Mouse (Mus musculus) intestine, embryonic 16.5 days (tissue): ENCODE measurements around the gene Odf3l2. TPM values are rescaled to one million over a fixed set of nuclear protein-coding genes. Genes with fewer than 3 reads are reported as not detected.
A peak's percentile ranks its signal among the peaks of the same experiment; 100 is the strongest.

Experiments used
- ATAC-seq: fragments of 200-750 bp; cut with Nextera tagmentation; 2 replicates; pipeline ENCODE4 v1.8.0; 2017; ENCODE audit warnings: moderate TSS enrichment, moderate library complexity
- H3K27ac ChIP-seq: fragments of 300-500 bp; sonication (generic); 2 replicates; pipeline ENCODE4 v1.5.1; 2014; ENCODE audit warnings: mild to moderate bottlenecking, low read length
- H3K27me3 ChIP-seq: fragments of 300-500 bp; sonication (generic); replicated peaks from 2 replicates; pipeline ENCODE4 v1.6.1; 2014; ENCODE audit warnings: low read length, control low read depth, mixed read lengths; ENCODE audit not compliant: control insufficient read depth, insufficient read depth
- H3K36me3 ChIP-seq: fragments of 300-500 bp; sonication (generic); 2 replicates; pipeline ENCODE4 v1.6.1; 2014; ENCODE audit warnings: low read length, control low read depth; ENCODE audit not compliant: control insufficient read depth, insufficient read depth
- H3K4me1 ChIP-seq: fragments of 300-500 bp; sonication (generic); 2 replicates; pipeline ENCODE4 v1.6.1; 2014; ENCODE audit warnings: low read length, control low read depth, mixed read lengths; ENCODE audit not compliant: control insufficient read depth, insufficient read depth
- H3K4me2 ChIP-seq: fragments of 300-500 bp; sonication (generic); 2 replicates; pipeline ENCODE4 v1.6.1; 2014; ENCODE audit warnings: low read depth, low read length, control low read depth
- H3K4me3 ChIP-seq: fragments of 300-500 bp; sonication (generic); 2 replicates; pipeline ENCODE4 v1.5.1; 2014; ENCODE audit warnings: mild to moderate bottlenecking, low read length
- H3K9ac ChIP-seq: fragments of 300-500 bp; sonication (generic); 2 replicates; pipeline ENCODE4 v1.6.1; 2014; ENCODE audit warnings: low read depth, low read length
- H3K9me3 ChIP-seq: fragments of 300-500 bp; sonication (generic); 2 replicates; pipeline ENCODE4 v1.6.1; 2016; ENCODE audit warnings: low read length, control low read depth; ENCODE audit not compliant: control insufficient read depth
- WGBS: fragments of 180-500 bp; shearing (Covaris S2); extraction: QIAGEN DNeasy Blood & Tissue Kit; methylation state at CpG from one replicate; pipeline ENCODE4 v1.1.7; 2014; 5-methylcytosine and 5-hydroxymethylcytosine counted together
- polyA plus RNA-seq: library from polyadenylated mRNA; unstranded; fragments of >200 nt; fragmentation: Nextera tagmentation; extraction: Ambion mirVana; gene quantifications from 2 replicates; pipeline ENCODE4 v1.2.1, GENCODE M21; 2015

The Odf3l2 gene
- polyA plus RNA-seq, 1 experiment from 2014 or later, result not detected

- WGBS, result 88% methylated on average over 3 of the region's 3 CpGs
- no peak overlapping the region for H3K9ac ChIP-seq
These were observed 27.5 kb upstream of the Odf3l2 start for GRCm38 (mm10) chr10:79673054-79673453.

GRCm38 (mm10) chr10:79672088-79672455, 26.5 kb upstream of the Odf3l2 start:
- Histone ChIP-seq H3K9ac (no peak overlapping the region), H3K4me2 (no peak overlapping the region), H3K27ac (no peak overlapping the region), H3K9me3 (no peaks in the 10 kb centered on the region), H3K36me3 (no peaks in the 10 kb centered on the region), H3K27me3 (no peaks in the 10 kb centered on the region), H3K4me1 (peaks cover 12% of the 10 kb centered on the region), H3K4me3 (no peak overlapping the region)
- 52% methylated on average over 3 of the region's 3 CpGs for WGBS
- ATAC-seq, result no peak

More at GRCm38 (mm10) chr10:79673054-79673453, 27.5 kb upstream of the Odf3l2 start:
- Histone ChIP-seq H3K27me3 (no peaks in the 10 kb centered on the region), H3K27ac (no peak overlapping the region), H3K36me3 (no peaks in the 10 kb centered on the region), H3K9me3 (no peaks in the 10 kb centered on the region), H3K4me3 (no peak overlapping the region), H3K4me1 (peaks cover 12% of the 10 kb centered on the region), H3K4me2 (no peak overlapping the region)
- ATAC-seq, result no peak

DNA sequence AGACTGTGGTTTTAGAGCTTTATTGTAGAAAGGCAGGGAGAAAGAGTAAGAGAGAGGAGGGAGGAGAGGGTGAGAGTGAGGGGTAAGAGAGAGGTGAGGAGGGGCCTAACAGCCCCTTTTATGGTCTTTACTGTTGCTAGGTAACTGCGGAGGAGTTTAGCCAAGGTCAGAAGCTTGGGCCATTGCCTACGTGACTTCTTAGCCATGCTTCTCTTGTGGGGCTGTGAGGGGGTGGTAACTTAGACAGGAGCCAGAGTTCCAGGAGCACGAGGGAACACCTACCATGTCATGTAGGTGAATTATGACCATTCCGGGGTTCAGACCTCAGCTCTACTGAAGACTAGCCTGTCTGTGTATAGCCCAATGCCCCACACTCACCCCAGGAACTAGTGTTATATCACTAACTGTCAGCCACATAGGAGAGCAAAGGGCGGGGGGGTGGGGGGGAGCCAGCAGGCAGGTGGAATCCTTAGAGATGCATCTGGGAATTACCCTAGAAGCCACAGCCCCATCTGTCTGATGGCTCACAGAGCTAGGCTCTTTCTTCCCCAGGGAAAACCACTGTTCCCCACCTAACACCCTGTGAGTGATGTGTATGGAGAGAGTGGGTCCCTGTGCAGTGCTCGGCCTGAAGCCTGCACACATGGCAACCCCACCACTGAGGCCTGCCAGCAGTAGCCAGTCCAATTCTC, 26.0 kb upstream of the Odf3l2 start:
- 45% methylated on average over 6 of the region's 6 CpGs for WGBS
- H3K4me3 ChIP-seq, result no peak overlapping the region
- H3K27me3 ChIP-seq, result no peaks in the 10 kb centered on the region
- no peak overlapping the region; the same call in 1 of the 2 replicates for H3K9ac ChIP-seq
- H3K4me2 ChIP-seq, result peak overlapping the region; percentile 91; the same call in 1 of the 2 replicates
- no peaks in the 10 kb centered on the region for H3K36me3 ChIP-seq
- no peak for ATAC-seq
- no peak overlapping the region for H3K27ac ChIP-seq
- peaks cover 12% of the 10 kb centered on the region for H3K4me1 ChIP-seq
- H3K9me3 ChIP-seq, result no peaks in the 10 kb centered on the region

GRCm38 (mm10) chr10:79670071-79670888, 24.7 kb upstream of the Odf3l2 start:
- H3K9ac ChIP-seq, result peak overlapping the region; percentile 90
- peak; percentile 35 for ATAC-seq
- WGBS, result 31% methylated on average over 15 of the region's 15 CpGs

GRCm38 (mm10) chr10:79669576-79670057, 24.1 kb upstream of the Odf3l2 start:
- ATAC-seq, result peak; percentile 68
- H3K27ac ChIP-seq, result peak overlapping the region; percentile 92

More at GRCm38 (mm10) chr10:79670071-79670888, 24.7 kb upstream of the Odf3l2 start:
- Histone ChIP-seq H3K9me3 (no peaks in the 10 kb centered on the region), H3K4me3 (peak overlapping the region; percentile 93), H3K4me2 (peak overlapping the region; percentile 91), H3K36me3 (no peaks in the 10 kb centered on the region), H3K4me1 (peaks cover 12% of the 10 kb centered on the region), H3K27ac (peak overlapping the region; percentile 92), H3K27me3 (no peaks in the 10 kb centered on the region)

GRCm38 (mm10) chr10:79668771-79669575, 23.4 kb upstream of the Odf3l2 start, which contains the start of gene Tpgs1:
TSS of gene Tpgs1 (plus strand) at chr10:79669369.
- H3K4me2 ChIP-seq, result peak within 1 kb of the TSS; percentile 91
- no peaks in the 10 kb centered on the region for H3K36me3 ChIP-seq
- no peaks in the 10 kb centered on the region for H3K9me3 ChIP-seq
- under 1% methylated on average over 45 of the region's 45 CpGs for WGBS
- no peaks in the 10 kb centered on the region for H3K27me3 ChIP-seq
- peak within 1 kb of the TSS; percentile 90 for H3K9ac ChIP-seq
- peak within 1 kb of the TSS; percentile 93 for H3K4me3 ChIP-seq
- peak within 1 kb of the TSS; percentile 92 for H3K27ac ChIP-seq
- peak; percentile 81 for ATAC-seq
- peaks cover 12% of the 10 kb centered on the region for H3K4me1 ChIP-seq

More at GRCm38 (mm10) chr10:79669576-79670057, 24.1 kb upstream of the Odf3l2 start:
- WGBS, result 0% methylated on average over 47 of the region's 47 CpGs
- Histone ChIP-seq H3K36me3 (no peaks in the 10 kb centered on the region), H3K4me3 (peak overlapping the region; percentile 93), H3K9ac (peak overlapping the region; percentile 90), H3K4me1 (peaks cover 12% of the 10 kb centered on the region), H3K4me2 (peak overlapping the region; percentile 91), H3K9me3 (no peaks in the 10 kb centered on the region), H3K27me3 (no peaks in the 10 kb centered on the region)

- 82% methylated on average over 5 of the region's 5 CpGs for WGBS
- Histone ChIP-seq H3K9me3 (no peaks in the 10 kb centered on the region), H3K4me1 (peaks cover 12% of the 10 kb centered on the region), H3K36me3 (no peaks in the 10 kb centered on the region), H3K4me2 (no peak overlapping the region), H3K27ac (no peak overlapping the region), H3K4me3 (no peak overlapping the region), H3K9ac (no peak overlapping the region), H3K27me3 (no peaks in the 10 kb centered on the region)
- no peak for ATAC-seq
These were observed 22.5 kb upstream of the Odf3l2 start for GRCm38 (mm10) chr10:79668076-79668475.

DNA sequence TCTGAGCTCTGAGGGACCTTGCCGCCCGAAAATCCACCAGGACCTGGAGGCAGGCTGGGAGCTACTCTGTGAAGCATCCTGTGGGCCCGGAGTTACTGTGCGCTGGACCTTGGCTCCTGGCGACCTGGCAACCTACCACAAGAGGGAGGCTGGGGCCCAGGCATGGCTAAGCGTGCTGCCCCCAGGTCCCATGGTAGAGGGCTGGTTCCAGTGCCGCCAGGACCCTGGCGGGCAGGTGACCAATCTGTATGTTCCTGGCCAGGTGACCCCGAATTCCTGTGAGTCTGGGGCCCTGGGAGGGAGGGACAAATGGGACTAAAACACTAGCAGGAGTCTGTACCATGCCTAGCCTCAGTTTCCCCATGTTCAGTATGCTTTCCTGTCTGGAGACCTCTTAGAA, 21.0 kb upstream of the Odf3l2 start:
- H3K27me3 ChIP-seq, result no peaks in the 10 kb centered on the region
- H3K9me3 ChIP-seq, result no peaks in the 10 kb centered on the region
- WGBS, result 69% methylated on average over 9 of the region's 9 CpGs

More for the DNA sequence above, 21.0 kb upstream of the Odf3l2 start:
- ATAC-seq, result no peak
- H3K4me2 ChIP-seq, result no peak overlapping the region
- H3K9ac ChIP-seq, result 0 out of 2 replicates have a peak overlapping the region, but pooled peaks have one; percentile 21
- H3K36me3 ChIP-seq, result no peaks in the 10 kb centered on the region
- H3K4me1 ChIP-seq, result peaks cover 12% of the 10 kb centered on the region
- no peak overlapping the region for H3K27ac ChIP-seq
- H3K4me3 ChIP-seq, result no peak overlapping the region
